Mouse (Mus musculus) MEL (cell line): ENCODE data around the gene Gm18336. TPM values are rescaled to one million over a fixed set of nuclear protein-coding genes. Genes with fewer than 3 reads are reported as not detected.
"Not testable (repeated sequence)": the region's sequence is repeated elsewhere in the genome, so short reads cannot be mapped to it uniquely, and the experiment has no call there.

ENCODE experiments used
- DNase-seq: peaks from one replicate; pipeline ENCODE4 v3.0.0; 2011; ENCODE audit warnings: low read depth, low spot score
- H3K27ac ChIP-seq: 2 replicates; pipeline ENCODE4 v1.5.1; 2012; ENCODE audit warnings: low read depth, mild to moderate bottlenecking, control low read depth, low read length, moderate library complexity; ENCODE audit not compliant: control insufficient read depth
- H3K27me3 ChIP-seq, 2 experiments: fragments of 150-350 bp in 1 of 2; sonication (generic) in 1 of 2; 2 replicates each; pipeline ENCODE4 v1.6.1; 2012; ENCODE audit warnings: low read length in 2 of 2, mild to moderate bottlenecking in 2 of 2, improper control_type of control experiment in 1 of 2, moderate library complexity in 1 of 2; ENCODE audit not compliant: insufficient read depth in 2 of 2, control insufficient read depth in 1 of 2
- H3K36me3 ChIP-seq, 2 experiments: 2 replicates each; pipeline ENCODE4 v1.6.1; 2012 to 2014; ENCODE audit warnings: low read length in 2 of 2, improper control_type of control experiment in 1 of 2, inconsistent platforms in 1 of 2, mild to moderate bottlenecking in 1 of 2; ENCODE audit not compliant: insufficient read depth in 2 of 2, control insufficient read depth in 1 of 2
- H3K4me1 ChIP-seq, 2 experiments: fragments of 150-350 bp in 1 of 2; sonication (generic) in 1 of 2; 2 replicates each; pipeline ENCODE4 v1.6.1; 2012; ENCODE audit warnings: low read length in 2 of 2, improper control_type of control experiment in 1 of 2, mild to moderate bottlenecking in 1 of 2; ENCODE audit not compliant: insufficient read depth in 2 of 2, control insufficient read depth in 1 of 2
- H3K4me3 ChIP-seq, 2 experiments: fragments of 150-350 bp in 1 of 2; sonication (generic) in 1 of 2; 2 replicates each; pipeline ENCODE4 v1.5.1; 2012; ENCODE audit warnings: low read depth in 2 of 2, low read length in 2 of 2, mild to moderate bottlenecking in 2 of 2, moderate library complexity in 2 of 2, control low read depth in 1 of 2, improper control_type of control experiment in 1 of 2; ENCODE audit not compliant: control insufficient read depth in 1 of 2, insufficient read depth in 1 of 2
- H3K79me2 ChIP-seq: 2 replicates; pipeline ENCODE4 v1.6.1; 2012; ENCODE audit warnings: mild to moderate bottlenecking, low read length, moderate library complexity; ENCODE audit not compliant: control insufficient read depth, poor library complexity, insufficient read depth
- H3K9ac ChIP-seq: 2 replicates; pipeline ENCODE4 v1.6.1; 2012; ENCODE audit warnings: low read depth, mild to moderate bottlenecking, control low read depth, low read length, moderate library complexity; ENCODE audit not compliant: control insufficient read depth, poor library complexity, severe bottlenecking
- H3K9me3 ChIP-seq: fragments of 150-350 bp; sonication (generic); replicated peaks from 2 replicates; pipeline ENCODE4 v1.6.1; 2012; ENCODE audit warnings: mild to moderate bottlenecking, low read length, improper control_type of control experiment, moderate library complexity; ENCODE audit not compliant: insufficient read depth
- BHLHE40 ChIP-seq: IDR thresholded peaks from 2 replicates; pipeline ENCODE4 v1.6.1; 2012; ENCODE audit warnings: low read depth, mild to moderate bottlenecking, inconsistent platforms, low read length, improper control_type of control experiment, borderline replicate concordance
- CHD2 ChIP-seq: IDR thresholded peaks from 2 replicates; pipeline ENCODE4 v1.6.1; 2011; ENCODE audit warnings: low read length, improper control_type of control experiment
- CTCF ChIP-seq, 3 experiments: IDR thresholded peaks in 2 of 3; conservative IDR thresholded peaks in 1 of 3; 2 replicates each; pipeline ENCODE4 v1.5.1; 2011 to 2012; ENCODE audit warnings: low read length in 3 of 3, low read depth in 2 of 3, mild to moderate bottlenecking in 2 of 3, improper control_type of control experiment in 1 of 3, inconsistent platforms in 1 of 3, mixed read lengths in 1 of 3, moderate library complexity in 1 of 3; ENCODE audit not compliant: control insufficient read depth in 1 of 3, insufficient read depth in 1 of 3, poor library complexity in 1 of 3, severe bottlenecking in 1 of 3
- ETS1 ChIP-seq: IDR thresholded peaks from 2 replicates; pipeline ENCODE4 v1.6.1; 2012; ENCODE audit warnings: low read depth, mild to moderate bottlenecking, inconsistent platforms, low read length, improper control_type of control experiment, moderate library complexity
- GATA1 ChIP-seq: IDR thresholded peaks from 2 replicates; pipeline ENCODE4 v1.6.1; 2011; ENCODE audit warnings: low read depth, low read length, improper control_type of control experiment
- JUND ChIP-seq: IDR thresholded peaks from 2 replicates; pipeline ENCODE4 v1.6.1; 2011; ENCODE audit warnings: low read depth, mild to moderate bottlenecking, improper control_type of control experiment, low read length
- KAT2A ChIP-seq: conservative IDR thresholded peaks from 2 replicates; pipeline ENCODE4 v1.6.1; 2012; ENCODE audit warnings: low read depth, low read length, improper control_type of control experiment, inconsistent platforms
- MAZ ChIP-seq: IDR thresholded peaks from 2 replicates; pipeline ENCODE4 v1.6.1; 2012; ENCODE audit warnings: low read depth, mild to moderate bottlenecking, inconsistent platforms, low read length, improper control_type of control experiment
- MXI1 ChIP-seq: IDR thresholded peaks from 2 replicates; pipeline ENCODE4 v1.6.1; 2011; ENCODE audit warnings: mild to moderate bottlenecking, low read depth, low read length, improper control_type of control experiment
- POLR2AphosphoS2 ChIP-seq: IDR thresholded peaks from 2 replicates; pipeline ENCODE4 v1.6.1; 2011; ENCODE audit warnings: low read length, improper control_type of control experiment
- POLR2AphosphoS5 ChIP-seq: IDR thresholded peaks from 2 replicates; pipeline ENCODE4 v1.6.1; 2012; ENCODE audit warnings: low read depth, borderline replicate concordance, mild to moderate bottlenecking, inconsistent platforms, low read length, moderate library complexity, mixed read lengths
- RCOR1 ChIP-seq: IDR thresholded peaks from 2 replicates; pipeline ENCODE4 v1.6.1; 2012; ENCODE audit warnings: low read depth, mild to moderate bottlenecking, inconsistent platforms, low read length, improper control_type of control experiment
- SIN3A ChIP-seq: IDR thresholded peaks from 2 replicates; pipeline ENCODE4 v1.6.1; 2012; ENCODE audit warnings: low read length, improper control_type of control experiment, inconsistent platforms
- TAL1 ChIP-seq: IDR thresholded peaks from 2 replicates; pipeline ENCODE4 v1.6.1; 2012; ENCODE audit warnings: mild to moderate bottlenecking, inconsistent platforms, low read length, moderate library complexity, mixed read lengths
- TCF12 ChIP-seq: IDR thresholded peaks from 2 replicates; pipeline ENCODE4 v1.6.1; 2014; ENCODE audit warnings: low read depth, mild to moderate bottlenecking, inconsistent platforms, low read length, improper control_type of control experiment, moderate library complexity
- UBTF ChIP-seq: IDR thresholded peaks from 2 replicates; pipeline ENCODE4 v1.6.1; 2012; ENCODE audit warnings: low read depth, mild to moderate bottlenecking, inconsistent platforms, low read length, improper control_type of control experiment, moderate library complexity, borderline replicate concordance; ENCODE audit not compliant: insufficient read depth
- USF2 ChIP-seq, 2 experiments: IDR thresholded peaks; 2 replicates each; pipeline ENCODE4 v1.6.1; 2011 to 2012; ENCODE audit warnings: improper control_type of control experiment in 2 of 2, low read length in 2 of 2, borderline replicate concordance in 1 of 2, inconsistent platforms in 1 of 2, low read depth in 1 of 2, mild to moderate bottlenecking in 1 of 2; ENCODE audit not compliant: insufficient read depth in 1 of 2
- ZKSCAN1 ChIP-seq: IDR thresholded peaks from 2 replicates; pipeline ENCODE4 v1.6.1; 2012; ENCODE audit warnings: low read depth, mild to moderate bottlenecking, inconsistent platforms, low read length, improper control_type of control experiment, moderate library complexity
- ZMIZ1 ChIP-seq: IDR thresholded peaks from 2 replicates; pipeline ENCODE4 v1.6.1; 2012; ENCODE audit warnings: low read depth, mild to moderate bottlenecking, inconsistent platforms, low read length, improper control_type of control experiment, moderate library complexity
- polyA plus RNA-seq, 2 experiments: library from polyadenylated mRNA; stranded (reverse) in 1 of 2; unstranded in 1 of 2; fragments of >175 nt in 1 of 2; fragments of >200 nt in 1 of 2; gene quantifications; 2 replicates each; pipeline versions ENCODE4 v1.2.1 to v1.2.4; 2012; ENCODE audit warnings: low replicate concordance in 2 of 2, low read depth in 1 of 2; ENCODE audit not compliant: insufficient read length in 2 of 2, insufficient read depth in 1 of 2, missing spikeins in 1 of 2
- total RNA-seq: library from RNA; depleted of rRNA; stranded (reverse); fragments of 300-350 nt; gene quantifications from 2 replicates; pipeline ENCODE4 v1.2.3, GENCODE M21; 2012; rRNA removed

The Gm18336 gene
- 0.04 TPM in 1 of 2 replicates, not detected in the other for total RNA-seq
- polyA plus RNA-seq = not detected

DNA sequence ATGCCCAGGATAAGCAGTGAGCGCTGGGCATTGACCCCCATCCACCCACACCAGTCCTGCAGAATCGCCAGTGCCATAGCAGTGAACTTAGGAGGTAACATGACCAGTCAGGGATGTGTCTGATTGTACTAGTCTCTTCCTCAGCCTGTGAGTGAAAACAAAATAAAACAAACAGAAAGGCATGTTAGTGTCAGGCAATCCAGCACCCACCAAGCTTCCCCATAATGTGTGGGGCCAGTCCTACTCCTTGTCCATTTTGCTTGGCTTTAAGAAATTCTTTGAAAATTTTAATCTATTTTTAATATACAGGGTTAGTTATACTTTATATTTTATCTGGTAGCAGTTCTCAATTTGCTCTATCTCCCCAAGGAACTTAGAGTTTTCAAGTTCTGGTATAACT is at the start of gene Gm18336:
Gene Gm18336, minus strand, starts transcription at position 101 of the 400 bp plus-strand sequence.
- H3K36me3 ChIP-seq, H3K9ac ChIP-seq, H3K27me3 ChIP-seq, H3K4me1 ChIP-seq, H3K9me3 ChIP-seq, H3K27ac ChIP-seq, H3K79me2 ChIP-seq, DNase-seq, H3K4me3 ChIP-seq: not testable (repeated sequence)

- Histone ChIP-seq H3K9me3 (no peaks in the 10 kb centered on the region), H3K36me3 (peaks cover 0 to 9% of the 10 kb centered on the region in 2 experiments; a peak in 2 of 4 replicates), H3K4me3 (no peak overlapping the region), H3K9ac (no peak overlapping the region), H3K27me3 (no peaks in the 10 kb centered on the region), H3K79me2 (no peaks in the 10 kb centered on the region), H3K27ac (no peak overlapping the region), H3K4me1 (peaks cover 0 to 6% of the 10 kb centered on the region in 2 experiments; a peak in 2 of 4 replicates)
- no peak for TF ChIP-seq GATA1
- TF ChIP-seq TCF12 = no peak
- TF ChIP-seq MXI1 = no peak
- TF ChIP-seq KAT2A = no peak
- no peak for TF ChIP-seq JUND
- no peak for TF ChIP-seq TAL1
- TF ChIP-seq RCOR1 = no peak
- TF ChIP-seq ZKSCAN1 = no peak
- TF ChIP-seq POLR2AphosphoS5 = no peak
- DNase-seq = no peak
Measured at GRCm38 (mm10) chrX:73441428-73441827, 42.9 kb upstream of the Gm18336 start.

DNA sequence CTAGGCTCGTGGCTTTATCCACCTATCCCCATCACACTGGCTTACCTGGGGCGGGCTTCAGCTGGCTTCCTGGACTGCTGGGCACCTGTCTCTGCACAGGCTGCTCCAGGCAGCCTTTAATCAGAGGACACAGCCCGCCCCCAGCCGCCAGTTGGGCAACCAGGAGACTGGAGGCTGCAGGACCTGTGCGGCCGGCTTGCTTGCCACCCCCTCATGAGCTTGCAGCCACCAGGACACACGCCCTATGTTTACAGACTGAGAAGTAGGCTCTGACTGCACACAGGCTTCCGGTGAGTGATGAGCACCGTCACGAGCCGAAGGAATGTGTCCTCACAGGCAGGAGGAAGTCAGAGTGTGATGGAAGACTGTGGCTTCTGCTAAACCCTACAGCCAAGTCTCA is 36.7 kb upstream of the Gm18336 start, which contains the start of gene Trex2:
Gene Trex2, minus strand, starts transcription at position 93 of the 400 bp plus-strand sequence.
- no peak within 1 kb of the TSS for H3K4me3 ChIP-seq
- H3K4me1 ChIP-seq = peaks cover 0 to 6% of the 10 kb centered on the region in 2 experiments; a peak in 2 of 4 replicates
- no peaks in the 10 kb centered on the region for H3K79me2 ChIP-seq
- H3K36me3 ChIP-seq = peaks cover 0 to 9% of the 10 kb centered on the region in 2 experiments; a peak in 2 of 4 replicates
- no peak for DNase-seq
- no peak within 1 kb of the TSS for H3K27ac ChIP-seq
- no peak within 1 kb of the TSS for H3K9ac ChIP-seq
- TF ChIP-seq SIN3A (no peak), UBTF (no peak), KAT2A (no peak), BHLHE40 (no peak), POLR2AphosphoS2 (no peak), USF2 (IDR thresholded peaks at IDR 0.05; ENCODE audit: borderline replicate concordance in 1 of 2, insufficient read depth in 1 of 2, low read depth in 1 of 2, low read length in 2 of 2) (no peak), JUND (no peak), GATA1 (no peak), CTCF (IDR thresholded peaks at IDR 0.05 in 2 of 3, conservative IDR thresholded peaks at IDR 0.05 in 1 of 3; ENCODE audit: control insufficient read depth in 1 of 3, insufficient read depth in 1 of 3, low read depth in 2 of 3, low read length in 3 of 3, poor library complexity in 1 of 3, severe bottlenecking in 1 of 3) (no peak), ZMIZ1 (no peak), RCOR1 (no peak), POLR2AphosphoS5 (no peak), ETS1 (no peak), TAL1 (no peak), MAZ (no peak), CHD2 (no peak)
- H3K27me3 ChIP-seq = no peaks in the 10 kb centered on the region
- no peaks in the 10 kb centered on the region for H3K9me3 ChIP-seq
